Mouse (Mus musculus) liver, embryonic 13.5 days (tissue): Measurements from ENCODE around the gene Reep6. TPM values are rescaled to one million over a fixed set of nuclear protein-coding genes. Genes with fewer than 3 reads are reported as not detected.
"Not testable (repeated sequence)": the region's sequence is repeated elsewhere in the genome, so short reads cannot be mapped to it uniquely, and the experiment has no call there.

ENCODE experiments used
- ATAC-seq: fragments of 200-750 bp; cut with Nextera tagmentation; 2 replicates; pipeline ENCODE4 v1.8.0; 2017; ENCODE audit warnings: low read depth, mild to moderate bottlenecking, moderate number of reproducible peaks, moderate library complexity
- DNase-seq: peaks from one replicate; pipeline ENCODE4 v3.0.0; 2022
- H3K27ac ChIP-seq: fragments of 300-500 bp; sonication (generic); 2 replicates; pipeline ENCODE4 v1.5.1; 2015; ENCODE audit warnings: moderate library complexity, mild to moderate bottlenecking, inconsistent platforms
- H3K27me3 ChIP-seq: fragments of 300-500 bp; sonication (generic); 2 replicates; pipeline ENCODE4 v1.6.1; 2015; ENCODE audit warnings: mild to moderate bottlenecking, inconsistent platforms
- H3K36me3 ChIP-seq: fragments of 300-500 bp; sonication (generic); 2 replicates; pipeline ENCODE4 v1.6.1; 2015; ENCODE audit warnings: mild to moderate bottlenecking, inconsistent platforms
- H3K4me1 ChIP-seq: fragments of 300-500 bp; sonication (generic); replicated peaks from 2 replicates; pipeline ENCODE4 v1.6.1; 2015; ENCODE audit warnings: inconsistent platforms
- H3K4me2 ChIP-seq: fragments of 300-500 bp; sonication (generic); 2 replicates; pipeline ENCODE4 v1.6.1; 2015; ENCODE audit warnings: inconsistent platforms, mild to moderate bottlenecking, moderate library complexity
- H3K4me3 ChIP-seq: fragments of 300-500 bp; sonication (generic); replicated peaks from 2 replicates; pipeline ENCODE4 v1.5.1; 2015; ENCODE audit warnings: mild to moderate bottlenecking, inconsistent platforms
- H3K9ac ChIP-seq: fragments of 300-500 bp; sonication (generic); 2 replicates; pipeline ENCODE4 v1.6.1; 2015; ENCODE audit warnings: mild to moderate bottlenecking, inconsistent platforms
- H3K9me3 ChIP-seq: fragments of 300-500 bp; sonication (generic); replicated peaks from 2 replicates; pipeline ENCODE4 v1.6.1; 2016; ENCODE audit warnings: inconsistent platforms
- WGBS: fragments of 180-500 bp; shearing (Covaris S2); methylation state at CpG from one replicate; pipeline ENCODE4 v1.1.7; 2015; ENCODE audit not compliant: insufficient replicate concordance; 5-methylcytosine and 5-hydroxymethylcytosine counted together
- polyA plus RNA-seq: library from polyadenylated mRNA; unstranded; fragments of >200 nt; fragmentation: Nextera tagmentation; extraction: Ambion mirVana; gene quantifications from 2 replicates; pipeline ENCODE4 v1.2.1, GENCODE M21; 2015

Gene Reep6
- polyA plus RNA-seq, 1 experiment from 2014 or later: 50.9 TPM

DNA sequence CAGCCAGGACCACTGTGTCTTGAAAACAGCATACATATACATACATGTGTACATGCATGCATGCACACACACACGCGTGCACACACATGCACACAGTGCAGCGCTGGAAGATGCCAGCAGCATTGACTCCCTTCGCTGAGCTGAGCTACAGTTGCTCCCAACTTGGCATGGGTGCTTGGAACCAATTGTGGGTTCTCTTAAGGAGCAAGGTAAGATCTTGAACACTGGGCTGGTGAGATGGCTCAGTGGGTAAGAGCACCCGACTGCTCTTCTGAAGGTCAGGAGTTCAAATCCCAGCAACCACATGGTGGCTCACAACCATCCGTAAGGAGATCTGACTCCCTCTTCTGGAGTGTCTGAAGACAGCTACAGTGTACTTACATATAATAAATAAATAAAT lies 16.2 kb downstream of the Reep6 start:
- H3K4me3 ChIP-seq: peak overlapping the region; percentile 56; the same call in 1 of the 2 replicates
- not testable (repeated sequence) for H3K9me3 ChIP-seq, H3K36me3 ChIP-seq, DNase-seq, ATAC-seq
- peak overlapping the region; percentile 98; the same call in 1 of the 2 replicates for H3K27ac ChIP-seq
- H3K27me3 ChIP-seq: peaks cover 83% of the 10 kb centered on the region
- peak overlapping the region; percentile 82 for H3K4me2 ChIP-seq
- H3K9ac ChIP-seq: peak overlapping the region; percentile 75; the same call in 1 of the 2 replicates
- WGBS: 79% methylated on average over 5 of the region's 6 CpGs
- peaks cover 83% of the 10 kb centered on the region for H3K4me1 ChIP-seq

DNA sequence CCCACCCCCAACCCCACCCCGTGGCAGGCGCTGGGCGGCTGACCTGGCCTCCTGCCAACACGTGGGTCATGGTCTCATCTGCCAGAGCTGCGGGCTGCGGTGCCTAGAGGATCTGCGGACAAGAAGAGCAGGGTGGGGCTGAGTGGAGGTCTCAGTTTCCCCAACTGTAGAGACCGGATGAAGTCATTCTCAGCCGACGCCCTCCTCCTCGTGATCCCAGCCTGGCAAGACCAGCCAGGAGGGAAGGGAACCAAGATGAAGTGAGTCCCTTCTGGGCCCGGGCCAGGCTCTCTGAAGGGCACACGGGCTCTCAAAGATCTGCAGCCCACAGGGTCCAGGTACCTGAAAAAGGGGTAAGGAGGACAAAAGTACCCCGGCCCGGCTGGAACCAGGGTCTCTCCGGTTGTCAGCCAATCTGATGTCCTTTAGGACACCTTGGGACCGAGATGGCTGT lies 17.8 kb downstream of the Reep6 start:
- peak overlapping the region; percentile 66 for H3K9ac ChIP-seq
- DNase-seq (no peak), ATAC-seq (no peak)
- peaks cover 79% of the 10 kb centered on the region for H3K4me1 ChIP-seq
- H3K36me3 ChIP-seq: no peaks in the 10 kb centered on the region
- peak overlapping the region; percentile 57 for H3K4me3 ChIP-seq
- H3K27me3 ChIP-seq: peaks cover 83% of the 10 kb centered on the region
- no peak overlapping the region for H3K27ac ChIP-seq
- WGBS: 18% methylated on average over 17 of the region's 17 CpGs
- peak overlapping the region; percentile 78 for H3K4me2 ChIP-seq
- no peaks in the 10 kb centered on the region for H3K9me3 ChIP-seq

DNA sequence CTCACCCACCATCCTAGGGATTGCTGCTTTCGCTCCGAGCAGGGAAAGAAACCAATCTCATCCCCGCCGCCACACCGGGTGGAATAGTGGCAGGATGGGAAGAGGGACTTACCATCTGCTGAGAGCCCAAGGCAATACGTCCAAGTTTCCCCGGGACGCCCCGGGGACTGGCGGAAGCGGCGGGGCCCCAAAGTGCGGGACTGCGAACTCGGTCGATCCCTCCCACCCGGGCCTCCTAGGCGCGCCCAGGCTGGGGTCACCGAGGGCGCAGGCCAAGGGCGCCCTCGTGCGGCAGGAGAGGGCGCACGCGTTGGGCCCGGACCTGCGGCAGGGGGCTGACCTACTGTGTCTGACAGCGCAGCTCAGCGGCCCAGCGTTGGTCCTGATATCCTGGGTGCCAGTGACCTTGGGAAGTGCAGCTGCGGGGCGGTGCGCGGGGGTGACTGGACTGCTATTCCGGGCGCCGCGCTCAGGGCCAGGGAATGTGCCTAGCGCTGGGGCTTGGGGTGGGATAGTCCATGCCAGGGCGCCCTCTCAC lies 18.6 kb downstream of the Reep6 start, which contains the start of gene Adamtsl5:
Gene Adamtsl5 (minus strand): TSS at position 169 of the 538 bp plus-strand sequence.
- Histone ChIP-seq H3K4me2 (peak within 1 kb of the TSS; percentile 78), H3K36me3 (no peaks in the 10 kb centered on the region), H3K27ac (no peak within 1 kb of the TSS), H3K9ac (peak within 1 kb of the TSS; percentile 66), H3K27me3 (peaks cover 85% of the 10 kb centered on the region), H3K4me3 (peak within 1 kb of the TSS; percentile 57), H3K9me3 (no peaks in the 10 kb centered on the region), H3K4me1 (peaks cover 79% of the 10 kb centered on the region)
- 1% methylated on average over 42 of the region's 42 CpGs for WGBS
- peak; percentile 72 for DNase-seq
- peak; percentile 16; the same call in 1 of the 2 replicates for ATAC-seq

DNA sequence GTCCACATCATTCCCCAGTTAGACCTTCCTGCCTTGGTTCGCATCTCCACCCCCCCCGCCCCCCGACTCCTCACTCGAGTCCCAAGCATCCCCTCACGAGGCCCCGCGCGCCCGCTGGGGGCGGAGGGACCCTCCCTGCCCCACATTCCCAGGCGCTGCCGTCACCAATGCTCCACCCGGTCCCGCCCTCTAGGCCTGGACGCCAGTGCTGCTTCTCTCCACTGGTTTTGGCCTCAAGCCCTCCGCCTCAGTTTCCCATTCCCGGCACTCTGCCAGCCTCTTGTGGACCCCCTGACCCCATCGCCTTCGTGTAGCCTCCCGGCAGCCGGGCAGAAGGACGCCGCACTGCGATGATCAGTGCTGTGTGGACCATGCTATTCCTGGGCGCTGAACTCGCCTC lies 19.2 kb downstream of the Reep6 start:
- 25% methylated on average over 26 of the region's 26 CpGs for WGBS
- Histone ChIP-seq H3K36me3 (no peaks in the 10 kb centered on the region), H3K9ac (no peak overlapping the region), H3K27me3 (peaks cover 88% of the 10 kb centered on the region), H3K4me2 (peak overlapping the region; percentile 78), H3K27ac (no peak overlapping the region), H3K4me1 (peaks cover 72% of the 10 kb centered on the region), H3K9me3 (no peaks in the 10 kb centered on the region), H3K4me3 (no peak overlapping the region)
- no peak for ATAC-seq
- DNase-seq: no peak

DNA sequence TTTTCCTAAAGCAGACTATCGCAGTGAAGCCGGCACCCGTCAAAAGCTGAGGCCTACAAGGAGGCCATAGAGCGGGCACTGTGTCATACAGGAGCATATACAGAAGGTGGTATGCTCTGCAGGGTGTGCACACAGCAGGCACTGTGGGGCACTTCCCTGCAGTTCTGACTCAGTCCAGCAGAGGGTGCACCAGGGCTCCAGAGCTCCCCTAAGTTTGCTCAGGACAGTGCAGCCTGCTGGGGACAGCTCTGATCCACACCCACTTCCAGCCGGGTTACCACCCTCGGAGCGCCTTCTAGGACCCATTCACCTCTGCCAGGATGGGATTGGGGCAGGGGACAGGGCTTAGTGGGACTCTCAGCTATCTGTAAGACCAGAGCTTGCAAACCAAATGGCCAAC lies 20.5 kb downstream of the Reep6 start:
- H3K9ac ChIP-seq: no peak overlapping the region
- H3K27me3 ChIP-seq: peaks cover 96% of the 10 kb centered on the region
- WGBS: 1% methylated on average over 7 of the region's 7 CpGs
- H3K36me3 ChIP-seq: no peaks in the 10 kb centered on the region
- H3K4me2 ChIP-seq: no peak overlapping the region
- peak; percentile 81 for DNase-seq
- peaks cover 59% of the 10 kb centered on the region for H3K4me1 ChIP-seq
- H3K9me3 ChIP-seq: no peaks in the 10 kb centered on the region
- peak; percentile 78 for ATAC-seq
- no peak overlapping the region for H3K4me3 ChIP-seq
- no peak overlapping the region for H3K27ac ChIP-seq

DNA sequence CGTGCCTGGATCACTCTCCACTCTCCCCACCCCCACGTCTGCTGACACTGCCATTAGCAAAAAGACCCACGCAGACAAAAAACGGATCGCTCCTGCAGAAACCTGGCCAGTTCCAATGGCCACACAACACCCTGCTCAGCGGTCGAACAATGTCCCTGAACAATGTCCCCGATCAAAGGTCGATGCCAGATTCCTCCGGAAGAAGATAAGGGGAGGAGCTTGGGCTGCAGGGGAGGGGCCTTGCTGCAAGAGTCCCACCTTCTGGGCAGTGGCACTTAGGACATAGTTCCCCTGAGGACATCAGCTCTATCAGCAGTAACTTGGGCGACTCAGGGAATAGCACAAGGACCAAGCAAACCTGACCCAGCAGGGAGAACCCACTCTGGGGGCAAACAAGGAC lies 22.1 kb downstream of the Reep6 start:
- H3K4me2 ChIP-seq: no peak overlapping the region

DNA sequence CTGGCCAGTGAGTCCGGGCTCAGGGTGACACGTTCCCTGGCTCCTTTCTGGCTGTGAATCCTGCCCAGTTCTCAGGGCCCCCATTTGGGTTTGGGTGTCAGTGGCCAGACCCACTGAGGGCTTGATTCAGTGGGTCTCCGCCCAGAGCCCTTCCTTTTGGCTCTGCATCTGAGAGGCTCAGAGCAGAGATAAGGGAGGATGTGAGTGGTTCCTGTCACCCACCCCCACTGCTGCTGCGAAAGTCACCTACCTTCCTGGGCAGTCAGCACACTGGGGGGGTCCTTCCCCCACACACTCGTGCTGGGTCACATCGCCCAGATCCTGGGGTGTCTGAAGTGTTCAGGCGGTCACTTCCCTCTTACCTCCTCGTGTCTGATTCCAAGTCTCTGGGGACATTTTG lies 23.0 kb downstream of the Reep6 start:
- no peak overlapping the region for H3K4me3 ChIP-seq

More for the DNA sequence above, 22.1 kb downstream of the Reep6 start:
- Histone ChIP-seq H3K4me3 (no peak overlapping the region), H3K27ac (no peak overlapping the region), H3K27me3 (peaks cover 98% of the 10 kb centered on the region), H3K9me3 (no peaks in the 10 kb centered on the region), H3K36me3 (no peaks in the 10 kb centered on the region), H3K4me1 (peaks cover 54% of the 10 kb centered on the region), H3K9ac (no peak overlapping the region)
- DNase-seq (no peak), ATAC-seq (no peak)
- 21% methylated on average over 11 of the region's 11 CpGs for WGBS

DNA sequence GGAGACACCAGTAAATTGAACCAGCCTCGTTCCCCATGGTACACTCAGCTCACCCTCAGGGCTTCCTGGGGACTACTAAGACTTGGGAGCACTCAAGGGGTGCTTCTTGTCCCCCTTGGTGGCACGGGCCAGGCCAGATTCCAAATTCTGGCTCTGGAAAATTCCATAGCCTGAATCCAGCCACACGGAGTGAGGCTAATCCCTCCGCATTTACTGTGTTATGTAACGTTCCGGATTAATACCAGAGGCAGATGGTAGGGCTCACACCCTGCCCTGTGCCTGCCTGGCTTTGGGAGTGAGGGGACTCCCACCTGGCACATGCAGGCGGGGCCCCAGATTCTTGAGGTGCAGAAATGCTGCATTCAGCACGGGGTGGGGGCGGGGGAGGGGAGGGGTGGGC lies 25.7 kb downstream of the Reep6 start:
- DNase-seq: no peak
- WGBS: 13% methylated on average over 9 of the region's 9 CpGs
- peaks cover 40% of the 10 kb centered on the region for H3K4me1 ChIP-seq
- no peak overlapping the region for H3K9ac ChIP-seq
- H3K9me3 ChIP-seq: no peaks in the 10 kb centered on the region
- H3K4me2 ChIP-seq: no peak overlapping the region
- peaks cover 100% of the 10 kb centered on the region for H3K27me3 ChIP-seq
- H3K4me3 ChIP-seq: no peak overlapping the region
- ATAC-seq: no peak
- no peak overlapping the region for H3K27ac ChIP-seq
- H3K36me3 ChIP-seq: no peaks in the 10 kb centered on the region

More for the DNA sequence above, 23.0 kb downstream of the Reep6 start:
- WGBS: 20% methylated on average over 8 of the region's 8 CpGs
- H3K36me3 ChIP-seq: no peaks in the 10 kb centered on the region
- H3K4me2 ChIP-seq: no peak overlapping the region
- H3K27me3 ChIP-seq: peaks cover 99% of the 10 kb centered on the region
- ATAC-seq (no peak), DNase-seq (no peak)
- 0 out of 2 replicates have a peak overlapping the region, but pooled peaks have one; percentile 9 for H3K9ac ChIP-seq
- H3K27ac ChIP-seq: no peak overlapping the region
- H3K4me1 ChIP-seq: peaks cover 53% of the 10 kb centered on the region
- H3K9me3 ChIP-seq: no peaks in the 10 kb centered on the region

DNA sequence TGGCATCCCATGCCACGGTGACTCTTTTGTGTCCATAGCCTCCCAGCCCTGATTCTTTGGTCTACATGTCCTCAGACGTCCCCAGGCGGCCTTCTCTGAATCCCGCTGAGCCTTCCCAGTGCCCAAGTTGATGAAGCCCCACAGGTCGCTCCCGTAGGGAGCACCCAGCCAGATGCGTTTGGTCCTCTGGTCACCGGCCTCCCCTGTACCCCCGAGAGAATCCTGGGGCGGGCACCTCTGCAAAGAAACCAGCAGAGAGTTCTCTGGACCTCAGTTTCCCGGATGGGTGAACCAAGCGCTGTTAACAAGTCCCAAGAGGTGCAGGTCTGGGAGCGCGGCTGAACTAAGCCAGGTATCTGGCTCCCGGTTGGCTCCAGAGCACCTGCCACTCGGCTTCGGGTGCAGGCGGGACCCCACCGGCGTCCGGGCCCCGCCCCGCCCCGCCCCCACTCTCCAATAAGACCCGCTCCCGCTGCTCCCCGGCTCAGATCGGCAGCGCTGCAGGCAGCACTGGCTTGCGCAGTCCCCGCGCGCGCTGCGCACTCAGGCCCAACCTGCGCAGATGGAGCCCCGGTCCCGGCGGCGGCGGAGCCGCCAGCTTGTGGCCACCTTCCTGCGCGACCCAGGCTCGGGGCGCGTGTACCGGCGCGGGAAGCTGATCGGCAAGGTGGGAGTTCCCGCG lies 26.4 kb downstream of the Reep6 start, which contains the start of gene Plk5:
Gene Plk5 (plus strand): TSS at position 459 of the 682 bp plus-strand sequence.
- DNase-seq: no peak
- H3K27ac ChIP-seq: no peak within 1 kb of the TSS
- ATAC-seq: no peak
- no peak within 1 kb of the TSS for H3K9ac ChIP-seq
- WGBS: 2% methylated on average over 52 of the region's 53 CpGs
- H3K36me3 ChIP-seq: no peaks in the 10 kb centered on the region
- H3K4me2 ChIP-seq: peak within 1 kb of the TSS; percentile 32
- peaks cover 35% of the 10 kb centered on the region for H3K4me1 ChIP-seq
- H3K27me3 ChIP-seq: peaks cover 100% of the 10 kb centered on the region
- no peaks in the 10 kb centered on the region for H3K9me3 ChIP-seq
- H3K4me3 ChIP-seq: peak within 1 kb of the TSS; percentile 30

DNA sequence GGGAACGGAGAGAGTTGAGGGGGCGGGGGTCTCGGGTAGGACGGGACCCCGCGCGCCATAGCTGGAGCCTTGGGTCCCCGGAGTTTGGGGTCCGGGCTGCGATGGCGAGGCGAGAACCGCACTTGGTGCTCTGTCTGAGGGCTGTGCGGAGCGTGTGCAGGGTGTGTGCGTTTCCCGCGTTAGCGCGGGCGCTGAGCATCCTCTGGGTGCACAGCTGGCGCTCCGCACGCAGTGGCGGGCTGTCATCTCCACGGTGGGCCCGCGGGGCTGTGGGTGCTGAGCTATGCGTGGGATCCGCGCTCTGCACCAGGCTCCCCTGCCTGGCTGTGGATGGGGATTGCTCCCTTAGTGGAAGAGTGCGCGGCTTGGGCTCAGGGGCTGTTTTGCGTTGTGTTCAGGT lies 27.0 kb downstream of the Reep6 start:
- peak overlapping the region; percentile 32 for H3K4me2 ChIP-seq
- ATAC-seq (no peak), DNase-seq (no peak)
- H3K27me3 ChIP-seq: peaks cover 96% of the 10 kb centered on the region
- H3K4me1 ChIP-seq: peaks cover 32% of the 10 kb centered on the region
- no peak overlapping the region for H3K27ac ChIP-seq
- no peaks in the 10 kb centered on the region for H3K36me3 ChIP-seq
- H3K4me3 ChIP-seq: peak overlapping the region; percentile 30
- no peak overlapping the region for H3K9ac ChIP-seq
- H3K9me3 ChIP-seq: no peaks in the 10 kb centered on the region
- WGBS: 3% methylated on average over 34 of the region's 34 CpGs

DNA sequence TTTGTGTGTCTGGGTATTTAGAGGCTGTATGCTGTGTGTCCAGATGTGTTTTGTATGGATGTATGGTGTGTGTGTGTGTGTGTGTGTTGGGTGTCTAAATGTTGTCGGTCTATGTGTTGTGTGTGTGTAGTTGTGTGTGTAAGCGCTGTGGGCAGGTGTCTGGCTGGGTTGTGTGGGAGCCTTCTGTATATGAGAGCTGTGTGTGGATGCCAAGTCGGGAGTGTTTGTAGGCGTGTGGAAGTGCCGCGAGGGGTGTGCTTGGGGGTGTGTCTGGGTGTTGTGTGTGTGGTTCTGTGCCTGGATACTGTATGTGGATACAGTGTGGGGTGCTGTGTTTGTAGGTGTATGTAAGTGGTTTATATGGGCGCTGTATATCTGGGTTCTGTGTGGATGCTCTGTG lies 27.6 kb downstream of the Reep6 start:
- ATAC-seq (no peak), DNase-seq (no peak)
- no peaks in the 10 kb centered on the region for H3K36me3 ChIP-seq
- H3K9ac ChIP-seq: no peak overlapping the region
- H3K4me1 ChIP-seq: peaks cover 26% of the 10 kb centered on the region
- H3K27ac ChIP-seq: no peak overlapping the region
- WGBS: 27% methylated on average over 7 of the region's 7 CpGs
- 0 out of 2 replicates have a peak overlapping the region, but pooled peaks have one; percentile 33 for H3K4me2 ChIP-seq
- H3K4me3 ChIP-seq: no peak overlapping the region
- peaks cover 92% of the 10 kb centered on the region for H3K27me3 ChIP-seq
- no peaks in the 10 kb centered on the region for H3K9me3 ChIP-seq
